Mouse (Mus musculus) urinary bladder, postnatal 0 days (tissue): ENCODE results near the gene Fyco1. TPM values are rescaled to one million over a fixed set of nuclear protein-coding genes. Genes with fewer than 3 reads are reported as not detected.

Source experiments
- polyA plus RNA-seq: library from polyadenylated mRNA; unstranded; fragments of >200 nt; fragmentation: Nextera tagmentation; extraction: Ambion mirVana; gene quantifications from 2 replicates; pipeline ENCODE4 v1.2.1, GENCODE M21; 2015

Fyco1 gene
- polyA plus RNA-seq: 10.4 and 11.1 TPM in 2 replicates

GRCm38 (mm10) chr9:123851713-123852448 is at the start of gene Fyco1:
TSS of gene Fyco1 (minus strand) at chr9:123851899.

GRCm38 (mm10) chr9:123861929-123862328 is 10.2 kb upstream of the Fyco1 start, which contains the start of gene Xcr1:
TSS of gene Xcr1 (minus strand) at chr9:123862029.

GRCm38 (mm10) chr9:123806267-123806666 is 45.4 kb downstream of the Fyco1 start, which contains the start of gene Cxcr6:
TSS of gene Cxcr6 (plus strand) at chr9:123806475.

Other genes with a start within 250 kb of the Fyco1 start
- 0.11 and 0.20 TPM in 2 replicates for gene Slc6a20b, start 219.3 kb downstream of the Fyco1 start, polyA plus RNA-seq
- 0.07 and 0.19 TPM in 2 replicates for gene Ccr9, start 173.5 kb downstream of the Fyco1 start, polyA plus RNA-seq
- 0.24 and 0.29 TPM in 2 replicates for gene Slc6a20a, start 173.0 kb downstream of the Fyco1 start, polyA plus RNA-seq
- gene Lztfl1, start 134.2 kb downstream of the Fyco1 start, polyA plus RNA-seq: 27.5 and 36.4 TPM in 2 replicates
- gene Cxcr6, start 45.4 kb downstream of the Fyco1 start, polyA plus RNA-seq: 0.12 and 0.16 TPM in 2 replicates
- gene Xcr1, start 10.1 kb upstream of the Fyco1 start, polyA plus RNA-seq: not detected in 2 replicates
- gene Ccr1, start 116.8 kb upstream of the Fyco1 start, polyA plus RNA-seq: 4.2 and 23.2 TPM in 2 replicates
- gene Ccr1l1, start 126.5 kb upstream of the Fyco1 start, polyA plus RNA-seq: not detected in 2 replicates
- gene Ccr3, start 170.1 kb upstream of the Fyco1 start, polyA plus RNA-seq: 0.14 and 0.16 TPM in 2 replicates